Mouse (Mus musculus) C2C12 (cell line): ENCODE measurements around the gene Ptpn6.

ENCODE experiments used
- CTCF ChIP-seq: IDR thresholded peaks from one replicate; pipeline ENCODE4 v1.5.1; 2011; ENCODE audit not compliant: control insufficient read depth, insufficient read depth, insufficient read length
- MAX ChIP-seq: IDR thresholded peaks from one replicate; pipeline ENCODE4 v1.6.1; 2011; ENCODE audit warnings: mild to moderate bottlenecking, control low read depth
- MYOD1 ChIP-seq: IDR thresholded peaks from one replicate; pipeline ENCODE4 v1.6.1; 2011; ENCODE audit warnings: low read depth; ENCODE audit not compliant: control insufficient read depth, insufficient read length
- USF1 ChIP-seq: IDR thresholded peaks from one replicate; pipeline ENCODE4 v1.6.1; 2011; ENCODE audit warnings: low read depth, mild to moderate bottlenecking, control low read depth, moderate library complexity

DNA sequence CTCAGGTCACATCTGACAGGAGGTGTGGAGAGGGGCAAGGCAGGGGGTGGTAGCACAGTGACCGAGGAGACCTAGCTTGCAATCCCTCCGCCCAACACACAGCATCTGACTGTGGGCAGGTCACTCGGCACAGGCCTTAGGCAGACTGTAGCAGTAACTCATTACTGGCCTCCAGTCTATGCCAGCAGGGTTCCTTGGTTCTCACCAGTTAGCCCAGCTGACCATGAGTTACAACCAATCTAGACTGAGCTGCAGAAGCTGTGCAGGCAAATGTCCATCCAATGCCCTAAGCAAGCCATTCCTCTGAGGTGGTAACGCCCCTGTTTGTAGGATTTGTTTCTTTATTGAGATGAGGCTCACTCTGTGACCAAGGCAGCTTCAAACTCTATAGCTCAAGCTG is 39.1 kb downstream of the Ptpn6 start:
- TF ChIP-seq USF1 (no peak), CTCF (no peak), MAX (no peak), MYOD1 (no peak)
